In the genomic region with DNA sequence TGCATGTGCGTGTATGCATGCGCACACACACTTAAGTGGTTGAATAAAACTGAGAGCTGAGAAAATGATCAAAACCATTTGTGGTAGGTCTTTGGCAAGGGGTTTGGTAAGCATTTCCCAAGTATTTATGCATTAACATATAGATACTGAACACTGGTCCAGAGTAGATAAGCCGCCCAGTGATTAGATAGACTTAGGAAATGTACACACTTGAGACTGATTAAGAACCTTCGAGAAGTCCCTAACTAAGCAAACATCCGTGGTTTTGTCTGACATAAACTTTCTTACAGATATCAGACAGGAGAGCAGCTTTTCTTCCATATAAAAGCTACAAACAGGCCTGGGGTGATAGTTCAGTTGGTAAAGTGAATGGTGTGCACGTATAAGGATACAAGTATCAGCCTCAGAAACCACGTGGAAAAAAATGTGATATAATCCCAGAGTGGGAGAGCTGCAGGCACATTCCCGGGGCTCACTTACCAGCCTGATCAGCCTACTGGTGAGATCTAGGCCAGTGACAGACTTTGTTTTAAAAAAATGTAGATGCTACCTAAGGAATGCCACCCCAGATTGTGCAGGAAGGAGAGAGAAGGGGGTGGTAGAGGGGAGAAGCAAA, we compare ENCODE assay signal across 24 mouse cellular contexts.
DNase-seq lines count a peak whose midpoint lies in the region; ATAC-seq and TF ChIP-seq lines count a peak whose summit lies in the region.
"Had no signal": no experiment of that assay in that cellular context is flagged by ENCODE, and none has a peak within 500 bp of the region (broad histone marks: within the 10 kb centered on the region; RNA-seq: fewer than 3 reads in every experiment).

No protein-coding gene starts in this region.

- no peak overlapping the region for H3K27ac ChIP-seq in intestine, embryonic 15.5 days
- H3K27ac ChIP-seq in intestine, postnatal 0 days (ENCODE audit: low read depth, low read length), result no peak overlapping the region
- H3K27ac ChIP-seq in stomach, embryonic 14.5 days (ENCODE audit: low read length), result no peak overlapping the region
- H3K27ac ChIP-seq in stomach, postnatal 0 days (replicated peaks), result no peak overlapping the region
- no peak overlapping the region for H3K27ac ChIP-seq in stomach, embryonic 16.5 days (ENCODE audit: low read length)
- H3K27ac ChIP-seq in forebrain, embryonic 14.5 days (ENCODE audit: low read depth, low read length), result no peak overlapping the region
- H3K27ac ChIP-seq: embryonic facial prominence, embryonic 10.5 days; embryonic facial prominence, embryonic 13.5 days; forebrain, embryonic 10.5 days; forebrain, embryonic 13.5 days; heart, adult 2 months; hindbrain, embryonic 12.5 days; hindbrain, embryonic 15.5 days had no signal

- 64% methylated on average over 8 of the region's 8 CpGs for WGBS in intestine, embryonic 15.5 days
- 51% methylated on average over 8 of the region's 8 CpGs for WGBS in intestine, postnatal 0 days
- 55% methylated on average over 8 of the region's 8 CpGs for WGBS in stomach, embryonic 14.5 days
- 49% methylated on average over 8 of the region's 8 CpGs for WGBS in stomach, postnatal 0 days
- 48% methylated on average over 8 of the region's 8 CpGs for WGBS in stomach, embryonic 16.5 days
- WGBS in forebrain, embryonic 14.5 days, result 85% methylated on average over 8 of the region's 8 CpGs

- H3K36me3 ChIP-seq in intestine, embryonic 15.5 days, result no peaks in the 10 kb centered on the region
- no peaks in the 10 kb centered on the region for H3K36me3 ChIP-seq in intestine, postnatal 0 days (ENCODE audit: control insufficient read depth, insufficient read depth)
- no peaks in the 10 kb centered on the region for H3K36me3 ChIP-seq in stomach, embryonic 14.5 days (ENCODE audit: control insufficient read depth, insufficient read depth, low read length)
- H3K36me3 ChIP-seq in stomach, postnatal 0 days (ENCODE audit: control insufficient read depth, insufficient read depth, low read length), result no peaks in the 10 kb centered on the region
- H3K36me3 ChIP-seq in stomach, embryonic 16.5 days (ENCODE audit: control insufficient read depth, insufficient read depth, low read length), result no peaks in the 10 kb centered on the region
- H3K36me3 ChIP-seq in forebrain, embryonic 14.5 days (ENCODE audit: control insufficient read depth, insufficient read depth, low read length), result no peaks in the 10 kb centered on the region
- H3K36me3 ChIP-seq: embryonic facial prominence, embryonic 10.5 days; embryonic facial prominence, embryonic 13.5 days; forebrain, embryonic 10.5 days; hindbrain, embryonic 12.5 days; hindbrain, embryonic 15.5 days had no signal

- DNase-seq in stomach, postnatal 0 days (ENCODE audit: low spot score), result no peak
- peak; percentile 33 for DNase-seq in NIH3T3 (ENCODE audit: low read depth)
- no peak for DNase-seq in spleen, adult 12 weeks (ENCODE audit: low spot score)
- DNase-seq in forebrain, embryonic 14.5 days (ENCODE audit: low spot score), result no peak
- DNase-seq: adrenal gland, adult 2 months; adrenal gland, postnatal 14 days; cerebellum, adult 11 months; cerebellum, adult 2 months; cerebellum, adult 9-11 months; cerebellum, postnatal 25 days; embryo, embryonic 11 days; forebrain, postnatal 0 days; gastrocnemius, postnatal 25 days; heart, adult 2 months had no signal

- H3K4me3 ChIP-seq in intestine, embryonic 15.5 days (replicated peaks), result no peak overlapping the region
- H3K4me3 ChIP-seq in intestine, postnatal 0 days (ENCODE audit: low read depth, low read length), result no peak overlapping the region
- H3K4me3 ChIP-seq in stomach, embryonic 14.5 days (ENCODE audit: low read depth, low read length), result no peak overlapping the region
- no peak overlapping the region for H3K4me3 ChIP-seq in stomach, postnatal 0 days (ENCODE audit: low read depth, low read length)
- H3K4me3 ChIP-seq in stomach, embryonic 16.5 days (replicated peaks; ENCODE audit: low read length), result no peak overlapping the region
- no peak overlapping the region for H3K4me3 ChIP-seq in forebrain, embryonic 14.5 days (ENCODE audit: low read depth, low read length)
- H3K4me3 ChIP-seq: embryonic facial prominence, embryonic 10.5 days; embryonic facial prominence, embryonic 13.5 days; forebrain, embryonic 10.5 days; forebrain, embryonic 13.5 days; heart, adult 2 months; hindbrain, embryonic 12.5 days; hindbrain, embryonic 15.5 days had no signal

- H3K9ac ChIP-seq in intestine, embryonic 15.5 days, result no peak overlapping the region
- no peak overlapping the region for H3K9ac ChIP-seq in intestine, postnatal 0 days (ENCODE audit: low read depth, low read length)
- H3K9ac ChIP-seq in stomach, embryonic 14.5 days (replicated peaks; ENCODE audit: low read depth, low read length), result no peak overlapping the region
- H3K9ac ChIP-seq in stomach, postnatal 0 days (ENCODE audit: low read length), result no peak overlapping the region
- no peak overlapping the region for H3K9ac ChIP-seq in stomach, embryonic 16.5 days (ENCODE audit: low read length)
- H3K9ac ChIP-seq in forebrain, embryonic 14.5 days (ENCODE audit: low read length), result no peak overlapping the region
- H3K9ac ChIP-seq: embryonic facial prominence, embryonic 13.5 days; forebrain, embryonic 13.5 days; forebrain, postnatal 0 days; hindbrain, embryonic 12.5 days; hindbrain, embryonic 15.5 days had no signal

- TF ChIP-seq EP300 in stomach, postnatal 0 days (optimal IDR thresholded peaks at IDR 0.05), result no peak

- peak; percentile 36; the same call in 1 of the 2 replicates for ATAC-seq in intestine, embryonic 15.5 days
- ATAC-seq in intestine, postnatal 0 days, result no peak
- peak; percentile 78 for ATAC-seq in stomach, embryonic 14.5 days (ENCODE audit: insufficient number of reproducible peaks, insufficient read depth, low FRiP score, low read depth)
- no peak for ATAC-seq in stomach, postnatal 0 days (ENCODE audit: low FRiP score, low TSS enrichment)
- peak; percentile 58; the same call in 1 of the 2 replicates for ATAC-seq in stomach, embryonic 16.5 days (ENCODE audit: insufficient read depth, low FRiP score)
- no peak for ATAC-seq in forebrain, embryonic 14.5 days
- ATAC-seq: forebrain, embryonic 13.5 days; forebrain, postnatal 0 days had no signal

- H3K4me2 ChIP-seq in intestine, embryonic 15.5 days (replicated peaks), result no peak overlapping the region
- H3K4me2 ChIP-seq in intestine, postnatal 0 days (replicated peaks; ENCODE audit: low read depth), result no peak overlapping the region
- H3K4me2 ChIP-seq in stomach, embryonic 14.5 days (replicated peaks; ENCODE audit: low read depth, low read length), result no peak overlapping the region
- no peak overlapping the region for H3K4me2 ChIP-seq in stomach, postnatal 0 days (replicated peaks; ENCODE audit: low read depth)
- H3K4me2 ChIP-seq in stomach, embryonic 16.5 days (ENCODE audit: low read depth, low read length), result no peak overlapping the region
- no peak overlapping the region for H3K4me2 ChIP-seq in forebrain, embryonic 14.5 days (ENCODE audit: low read length)
- H3K4me2 ChIP-seq: embryonic facial prominence, embryonic 13.5 days; forebrain, embryonic 13.5 days; hindbrain, embryonic 12.5 days; hindbrain, embryonic 15.5 days had no signal

- no peaks in the 10 kb centered on the region for H3K4me1 ChIP-seq in intestine, embryonic 15.5 days (replicated peaks)
- no peaks in the 10 kb centered on the region for H3K4me1 ChIP-seq in intestine, postnatal 0 days (replicated peaks; ENCODE audit: control insufficient read depth, insufficient read depth, low read length)
- H3K4me1 ChIP-seq in stomach, embryonic 14.5 days (ENCODE audit: control insufficient read depth, insufficient read depth, low read length), result no peaks in the 10 kb centered on the region
- no peaks in the 10 kb centered on the region for H3K4me1 ChIP-seq in stomach, postnatal 0 days (replicated peaks; ENCODE audit: control insufficient read depth, insufficient read depth)
- H3K4me1 ChIP-seq in stomach, embryonic 16.5 days (ENCODE audit: control insufficient read depth, insufficient read depth, low read length), result no peaks in the 10 kb centered on the region
- no peaks in the 10 kb centered on the region; the same call in 1 of the 2 replicates for H3K4me1 ChIP-seq in forebrain, embryonic 14.5 days (ENCODE audit: control insufficient read depth, insufficient read depth, low read length)
- H3K4me1 ChIP-seq: embryonic facial prominence, embryonic 10.5 days; forebrain, embryonic 10.5 days; forebrain, embryonic 13.5 days; hindbrain, embryonic 12.5 days; hindbrain, embryonic 15.5 days had no signal

- no peaks in the 10 kb centered on the region for H3K9me3 ChIP-seq in intestine, embryonic 15.5 days
- no peaks in the 10 kb centered on the region for H3K9me3 ChIP-seq in intestine, postnatal 0 days (ENCODE audit: control insufficient read depth)
- no peaks in the 10 kb centered on the region for H3K9me3 ChIP-seq in stomach, embryonic 14.5 days (ENCODE audit: control insufficient read depth, low read depth, low read length)
- no peaks in the 10 kb centered on the region for H3K9me3 ChIP-seq in stomach, postnatal 0 days (ENCODE audit: control insufficient read depth, low read length)
- no peaks in the 10 kb centered on the region for H3K9me3 ChIP-seq in stomach, embryonic 16.5 days (replicated peaks; ENCODE audit: control insufficient read depth, low read length)
- no peaks in the 10 kb centered on the region for H3K9me3 ChIP-seq in forebrain, embryonic 14.5 days (replicated peaks; ENCODE audit: control insufficient read depth, low read length)
- H3K9me3 ChIP-seq: embryonic facial prominence, embryonic 10.5 days; embryonic facial prominence, embryonic 13.5 days; forebrain, embryonic 10.5 days; forebrain, embryonic 13.5 days; hindbrain, embryonic 12.5 days; hindbrain, embryonic 15.5 days had no signal

- no peak for TF ChIP-seq CTCF in intestine, postnatal 0 days (IDR thresholded peaks at IDR 0.05; ENCODE audit: low read depth)
- no peak for TF ChIP-seq CTCF in stomach, postnatal 0 days (IDR thresholded peaks at IDR 0.05; ENCODE audit: low read depth)

- no peaks in the 10 kb centered on the region for H3K27me3 ChIP-seq in intestine, embryonic 15.5 days (replicated peaks)
- H3K27me3 ChIP-seq in intestine, postnatal 0 days (replicated peaks; ENCODE audit: control insufficient read depth, insufficient read depth, low read length), result no peaks in the 10 kb centered on the region
- H3K27me3 ChIP-seq in stomach, embryonic 14.5 days (ENCODE audit: control insufficient read depth, insufficient read depth, low read length), result no peaks in the 10 kb centered on the region
- no peaks in the 10 kb centered on the region for H3K27me3 ChIP-seq in stomach, postnatal 0 days (ENCODE audit: control insufficient read depth, insufficient read depth, low read length)
- H3K27me3 ChIP-seq in stomach, embryonic 16.5 days (ENCODE audit: control insufficient read depth, insufficient read depth, low read length), result no peaks in the 10 kb centered on the region
- H3K27me3 ChIP-seq in forebrain, embryonic 14.5 days (replicated peaks; ENCODE audit: control insufficient read depth, insufficient read depth, low read length), result no peaks in the 10 kb centered on the region
- H3K27me3 ChIP-seq: embryonic facial prominence, embryonic 13.5 days; hindbrain, embryonic 12.5 days; hindbrain, embryonic 15.5 days had no signal

Comparison
In these comparisons a context has a peak if more than half of its experiments do, and no peak if none do; other contexts are left out.
1. ATAC-seq: peak in intestine, embryonic 15.5 days (single experiment), stomach, embryonic 14.5 days (single experiment) and stomach, embryonic 16.5 days (single experiment); none in intestine, postnatal 0 days (single experiment), stomach, postnatal 0 days (single experiment) and forebrain, embryonic 14.5 days (single experiment).